Mouse (Mus musculus): Measurements from ENCODE around the gene Gm10229. TPM values are rescaled to one million over a fixed set of nuclear protein-coding genes. Genes with fewer than 3 reads are reported as not detected.

The Gm10229 gene
- polyA plus RNA-seq (2015; fragmentation: Illumina TruSeq; extraction: RNeasy Lipid Tissue Mini Kit (QIAGEN cat#74804); ENCODE audit: insufficient read depth, low replicate concordance), result not detected

DNA sequence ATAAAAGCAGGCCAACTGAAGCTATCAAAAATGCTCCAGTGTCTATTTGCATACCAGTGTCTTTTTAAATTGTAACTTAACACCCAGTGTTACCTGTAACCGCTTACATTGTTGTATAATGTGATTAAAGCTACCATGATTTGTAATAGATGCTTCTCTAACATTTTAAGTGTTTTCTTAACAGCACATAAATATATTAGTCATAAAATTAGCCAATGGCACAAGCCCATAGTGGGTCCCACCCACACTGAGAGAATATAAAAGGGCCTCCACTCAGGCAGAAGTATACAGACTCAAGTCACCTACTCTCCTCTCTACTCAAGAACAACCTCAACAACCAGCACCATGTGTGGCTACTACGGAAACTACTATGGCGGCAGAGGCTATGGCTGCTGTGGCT is at the start of gene Gm10229:
Gene Gm10229, plus strand, starts transcription at position 301 of the 400 bp plus-strand sequence.

GRCm38 (mm10) chr16:89010659-89011058 is 4.4 kb upstream of the Gm10229 start, which contains the start of gene Krtap22-2:
Gene Krtap22-2 (minus strand): TSS chr16:89010759.

GRCm38 (mm10) chr16:89031399-89031798 is 16.3 kb downstream of the Gm10229 start, which contains the start of gene Krtap6-1:
Gene Krtap6-1 (plus strand): TSS chr16:89031699.

DNA sequence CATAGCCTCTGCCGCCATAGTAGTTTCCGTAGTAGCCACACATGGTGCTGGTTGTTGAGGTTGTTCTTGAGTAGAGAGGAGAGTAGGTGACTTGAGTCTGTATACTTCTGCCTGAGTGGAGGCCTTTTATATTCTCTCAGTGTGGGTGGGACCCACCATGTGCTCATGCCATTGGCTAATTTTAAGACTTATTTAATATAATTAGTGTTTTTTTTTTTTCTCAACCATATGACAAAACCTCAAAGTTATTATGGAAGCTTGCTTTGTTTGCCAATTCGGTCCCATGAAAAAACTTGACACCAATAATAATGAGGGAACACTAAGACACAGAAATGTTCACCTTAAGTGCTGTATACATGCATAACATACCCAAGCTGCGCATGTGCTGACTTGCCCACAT is 26.3 kb downstream of the Gm10229 start, which contains the start of gene Gm10228:
Gene Gm10228, minus strand, starts transcription at position 101 of the 400 bp plus-strand sequence.

DNA sequence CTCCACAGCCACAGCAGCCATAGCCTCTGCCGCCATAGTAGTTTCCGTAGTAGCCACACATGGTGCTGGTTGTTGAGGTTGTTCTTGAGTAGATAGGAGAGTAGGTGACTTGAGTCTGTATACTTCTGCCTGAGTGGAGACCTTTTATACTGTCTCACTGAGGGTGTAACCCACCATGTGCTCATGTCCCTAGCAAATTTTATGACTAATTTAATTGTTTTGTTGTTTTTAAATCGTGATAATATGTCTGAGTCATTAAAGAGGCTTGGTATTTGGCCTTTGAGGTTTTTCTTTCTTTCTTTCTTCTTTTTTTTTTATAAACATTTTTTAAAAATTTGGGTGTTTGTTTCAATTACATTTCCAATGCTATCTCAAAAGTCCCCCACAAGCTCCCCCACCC is 32.7 kb downstream of the Gm10229 start, which contains the start of gene Krtap6-5:
Gene Krtap6-5, minus strand, starts transcription at position 101 of the 400 bp plus-strand sequence.

DNA sequence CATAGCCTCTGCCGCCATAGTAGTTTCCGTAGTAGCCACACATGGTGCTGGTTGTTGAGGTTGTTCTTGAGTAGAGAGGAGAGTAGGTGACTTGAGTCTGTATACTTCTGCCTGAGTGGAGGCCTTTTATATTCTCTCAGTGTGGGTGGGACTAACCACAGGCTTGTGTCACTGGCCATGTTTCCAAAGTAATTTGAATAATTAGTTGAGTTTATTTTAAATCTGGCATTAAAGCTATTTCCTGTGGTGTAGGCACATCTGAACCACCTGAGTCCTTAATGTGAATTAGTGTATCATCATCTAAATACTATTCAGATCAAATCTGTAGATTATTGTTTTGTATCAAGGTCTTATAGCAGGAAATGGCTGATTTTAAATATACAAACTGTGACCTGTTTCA is 48.8 kb downstream of the Gm10229 start, which contains the start of gene 1110025L11Rik:
Gene 1110025L11Rik, minus strand, starts transcription at position 101 of the 400 bp plus-strand sequence.

Other genes starting within 250 kb of the Gm10229 start
- gene 2310057N15Rik, start 241.1 kb upstream of the Gm10229 start, polyA plus RNA-seq (2015; fragmentation: Illumina TruSeq; extraction: RNeasy Lipid Tissue Mini Kit (QIAGEN cat#74804); ENCODE audit: insufficient read depth, low replicate concordance), result not detected
- not detected for gene Gm5965, start 237.4 kb upstream of the Gm10229 start, polyA plus RNA-seq (2015; fragmentation: Illumina TruSeq; extraction: RNeasy Lipid Tissue Mini Kit (QIAGEN cat#74804); ENCODE audit: insufficient read depth, low replicate concordance)
- gene Gm20741, start 203.1 kb upstream of the Gm10229 start, polyA plus RNA-seq (2015; fragmentation: Illumina TruSeq; extraction: RNeasy Lipid Tissue Mini Kit (QIAGEN cat#74804); ENCODE audit: insufficient read depth, low replicate concordance), result not detected
- gene Krtap15, start 195.1 kb upstream of the Gm10229 start, polyA plus RNA-seq (2015; fragmentation: Illumina TruSeq; extraction: RNeasy Lipid Tissue Mini Kit (QIAGEN cat#74804); ENCODE audit: insufficient read depth, low replicate concordance), result not detected
- not detected for gene Krtap14, start 189.1 kb upstream of the Gm10229 start, polyA plus RNA-seq (2015; fragmentation: Illumina TruSeq; extraction: RNeasy Lipid Tissue Mini Kit (QIAGEN cat#74804); ENCODE audit: insufficient read depth, low replicate concordance)
- not detected for gene Krtap19-1, start 145.9 kb upstream of the Gm10229 start, polyA plus RNA-seq (2015; fragmentation: Illumina TruSeq; extraction: RNeasy Lipid Tissue Mini Kit (QIAGEN cat#74804); ENCODE audit: insufficient read depth, low replicate concordance)
- not detected for gene Krtap19-2, start 141.0 kb upstream of the Gm10229 start, polyA plus RNA-seq (2015; fragmentation: Illumina TruSeq; extraction: RNeasy Lipid Tissue Mini Kit (QIAGEN cat#74804); ENCODE audit: insufficient read depth, low replicate concordance)
- gene Krtap19-3, start 137.2 kb upstream of the Gm10229 start, polyA plus RNA-seq (2015; fragmentation: Illumina TruSeq; extraction: RNeasy Lipid Tissue Mini Kit (QIAGEN cat#74804); ENCODE audit: insufficient read depth, low replicate concordance), result not detected
- gene Krtap19-4, start 130.2 kb upstream of the Gm10229 start, polyA plus RNA-seq (2015; fragmentation: Illumina TruSeq; extraction: RNeasy Lipid Tissue Mini Kit (QIAGEN cat#74804); ENCODE audit: insufficient read depth, low replicate concordance), result not detected
- not detected for gene Krtap19-5, start 118.8 kb upstream of the Gm10229 start, polyA plus RNA-seq (2015; fragmentation: Illumina TruSeq; extraction: RNeasy Lipid Tissue Mini Kit (QIAGEN cat#74804); ENCODE audit: insufficient read depth, low replicate concordance)
- not detected for gene Krtap19-9b, start 83.0 kb upstream of the Gm10229 start, polyA plus RNA-seq (2015; fragmentation: Illumina TruSeq; extraction: RNeasy Lipid Tissue Mini Kit (QIAGEN cat#74804); ENCODE audit: insufficient read depth, low replicate concordance)
- gene Krtap16-3, start 52.4 kb upstream of the Gm10229 start, polyA plus RNA-seq (2015; fragmentation: Illumina TruSeq; extraction: RNeasy Lipid Tissue Mini Kit (QIAGEN cat#74804); ENCODE audit: insufficient read depth, low replicate concordance), result not detected
- not detected for gene Krtap22-2, start 4.5 kb upstream of the Gm10229 start, polyA plus RNA-seq (2015; fragmentation: Illumina TruSeq; extraction: RNeasy Lipid Tissue Mini Kit (QIAGEN cat#74804); ENCODE audit: insufficient read depth, low replicate concordance)
- gene Krtap6-1, start 16.4 kb downstream of the Gm10229 start, polyA plus RNA-seq (2015; fragmentation: Illumina TruSeq; extraction: RNeasy Lipid Tissue Mini Kit (QIAGEN cat#74804); ENCODE audit: insufficient read depth, low replicate concordance), result not detected
- not detected for gene Gm10228, start 26.2 kb downstream of the Gm10229 start, polyA plus RNA-seq (2015; fragmentation: Illumina TruSeq; extraction: RNeasy Lipid Tissue Mini Kit (QIAGEN cat#74804); ENCODE audit: insufficient read depth, low replicate concordance)
- gene Krtap6-5, start 32.6 kb downstream of the Gm10229 start, polyA plus RNA-seq (2015; fragmentation: Illumina TruSeq; extraction: RNeasy Lipid Tissue Mini Kit (QIAGEN cat#74804); ENCODE audit: insufficient read depth, low replicate concordance), result not detected
- not detected for gene 1110025L11Rik, start 48.7 kb downstream of the Gm10229 start, polyA plus RNA-seq (2015; fragmentation: Illumina TruSeq; extraction: RNeasy Lipid Tissue Mini Kit (QIAGEN cat#74804); ENCODE audit: insufficient read depth, low replicate concordance)
- gene Krtap6-3, start 68.7 kb downstream of the Gm10229 start, polyA plus RNA-seq (2015; fragmentation: Illumina TruSeq; extraction: RNeasy Lipid Tissue Mini Kit (QIAGEN cat#74804); ENCODE audit: insufficient read depth, low replicate concordance), result not detected
- gene Gm6358, start 125.6 kb downstream of the Gm10229 start, polyA plus RNA-seq (2015; fragmentation: Illumina TruSeq; extraction: RNeasy Lipid Tissue Mini Kit (QIAGEN cat#74804); ENCODE audit: insufficient read depth, low replicate concordance), result not detected
- gene Gm10061, start 135.8 kb downstream of the Gm10229 start, polyA plus RNA-seq (2015; fragmentation: Illumina TruSeq; extraction: RNeasy Lipid Tissue Mini Kit (QIAGEN cat#74804); ENCODE audit: insufficient read depth, low replicate concordance), result not detected
- not detected for gene Gm9789, start 142.7 kb downstream of the Gm10229 start, polyA plus RNA-seq (2015; fragmentation: Illumina TruSeq; extraction: RNeasy Lipid Tissue Mini Kit (QIAGEN cat#74804); ENCODE audit: insufficient read depth, low replicate concordance)
- gene Gm7735, start 154.2 kb downstream of the Gm10229 start, polyA plus RNA-seq (2015; fragmentation: Illumina TruSeq; extraction: RNeasy Lipid Tissue Mini Kit (QIAGEN cat#74804); ENCODE audit: insufficient read depth, low replicate concordance), result not detected
- gene 1110057P08Rik, start 159.5 kb downstream of the Gm10229 start, polyA plus RNA-seq (2015; fragmentation: Illumina TruSeq; extraction: RNeasy Lipid Tissue Mini Kit (QIAGEN cat#74804); ENCODE audit: insufficient read depth, low replicate concordance), result not detected
- gene Krtap20-2, start 190.6 kb downstream of the Gm10229 start, polyA plus RNA-seq (2015; fragmentation: Illumina TruSeq; extraction: RNeasy Lipid Tissue Mini Kit (QIAGEN cat#74804); ENCODE audit: insufficient read depth, low replicate concordance), result not detected